Mouse (Mus musculus) left cerebral cortex, adult 18-20 months (tissue): Measurements from ENCODE around the gene Eif2b3. TPM values are rescaled to one million over a fixed set of nuclear protein-coding genes. Genes with fewer than 3 reads are reported as not detected.

Source experiments
- DNase-seq, 2 experiments: peaks; one replicate each; pipeline ENCODE4 v3.0.0; 2021 to 2022; ENCODE audit warnings: low spot score in 2 of 2, mixed read lengths in 1 of 2
- long read RNA-seq, 2 experiments: library from polyadenylated mRNA; stranded (forward); transcript quantifications; one replicate each; pipeline ENCODE4 v2.0.0; 2021
- total RNA-seq, 2 experiments: library from RNA; stranded (reverse); gene quantifications; 2 replicates each; pipeline ENCODE4 v1.2.3; 2021

The Eif2b3 gene
- 10 to 100 TPM; 18.8 to 20.6 TPM for total RNA-seq
- long read RNA-seq, experiment 1, transcript Eif2b3-203 (12 exons, 1,555 nt), result major isoform, 28 of 36 reads
- long read RNA-seq, experiment 1, partial matches to known transcripts, result 4 of 36 reads
- long read RNA-seq, experiment 1, other reads (novel, unspliced or antisense), result 4 of 36 reads
- long read RNA-seq, experiment 2, transcript Eif2b3-203 (12 exons, 1,555 nt), result major isoform, 21 of 28 reads
- long read RNA-seq, experiment 2, partial matches to known transcripts, result 3 of 28 reads
- long read RNA-seq, experiment 2, other reads (novel, unspliced or antisense), result 4 of 28 reads

DNA sequence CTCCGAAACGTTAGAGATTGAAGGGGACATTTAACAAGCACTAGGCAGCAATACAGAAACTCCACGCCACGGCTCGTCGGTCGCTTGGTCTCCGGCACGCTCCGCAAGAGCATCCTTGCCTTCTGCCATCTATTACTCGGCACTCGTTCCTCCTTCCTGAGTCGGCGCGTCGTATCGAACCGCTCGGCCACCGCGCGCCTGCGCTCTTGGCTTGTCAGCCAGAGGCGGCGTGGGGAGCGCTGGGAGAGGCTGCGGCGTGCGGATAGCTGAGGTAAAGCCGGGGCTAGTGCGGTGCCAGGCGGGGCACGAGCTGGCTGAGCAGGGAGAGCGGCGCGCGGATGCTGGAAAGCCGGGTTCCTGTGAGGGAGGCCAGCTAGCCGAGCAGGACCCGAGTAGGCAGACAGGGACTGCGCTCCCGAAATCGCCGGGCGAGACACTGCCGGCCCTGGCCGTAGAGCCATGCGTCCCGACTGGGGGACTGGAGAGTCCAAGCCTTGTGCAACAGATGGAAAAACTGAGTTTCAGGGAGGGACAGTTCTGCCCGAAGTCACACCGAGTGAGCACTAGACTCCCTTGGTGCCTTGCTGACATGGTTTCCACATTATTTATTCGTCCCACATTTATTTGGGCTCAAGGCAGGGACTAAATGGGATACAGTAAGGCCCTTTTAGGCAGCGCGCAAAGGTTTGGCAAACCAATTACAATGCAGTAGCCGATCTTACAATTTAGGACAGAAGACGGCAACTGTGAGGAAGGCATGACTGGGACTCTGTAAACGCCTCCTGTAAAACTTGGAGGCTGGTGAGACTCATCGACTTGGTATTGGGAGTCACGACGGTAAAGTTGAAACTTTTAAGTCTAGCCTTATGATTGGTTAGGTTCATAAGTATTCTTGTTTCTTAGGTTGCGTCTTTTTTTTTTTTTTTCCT, at the start of gene Eif2b3:
Eif2b3 (plus strand) TSS at position 197 of the 929 bp plus-strand sequence.
- DNase-seq, result peak; percentile 91 to 95

DNA sequence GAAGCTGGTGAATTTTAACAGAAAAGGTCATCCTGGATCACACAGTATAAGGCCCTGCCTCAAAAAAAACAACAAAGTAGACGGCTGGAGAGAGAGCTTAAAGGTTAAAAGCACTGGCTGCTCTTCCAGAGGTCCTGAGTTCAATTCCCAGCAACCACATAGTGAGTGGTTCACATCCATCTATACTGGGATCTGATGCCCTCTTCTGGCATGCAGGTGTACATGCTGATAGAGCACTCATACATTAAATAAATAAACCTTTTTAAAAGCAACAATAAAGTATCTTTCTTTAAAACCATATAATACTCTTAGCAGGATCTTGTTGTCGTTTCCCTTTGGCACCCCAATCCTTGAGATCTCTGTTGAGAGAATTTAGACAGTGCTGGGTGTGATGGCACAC, 42.7 kb upstream of the Eif2b3 start:
- DNase-seq, result no peak

DNA sequence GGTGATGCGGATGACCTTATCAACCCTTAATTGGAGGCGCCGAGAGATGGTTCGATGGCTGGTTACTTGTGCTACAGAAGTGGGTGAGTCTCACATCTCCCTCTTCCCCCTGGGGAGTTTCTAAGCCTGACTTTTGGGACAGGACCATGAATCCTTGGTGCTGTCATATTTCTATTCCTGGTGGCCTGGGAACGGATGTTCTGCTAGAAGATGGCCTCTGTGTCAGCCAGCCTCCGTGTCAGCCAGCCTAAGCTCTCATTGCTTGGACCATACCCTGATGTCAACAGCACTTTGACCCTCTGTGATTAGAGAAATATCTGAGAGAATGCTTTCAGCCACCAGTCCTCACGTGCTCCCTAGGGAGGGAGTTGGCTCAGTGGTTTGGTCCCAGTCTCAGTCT, 33.5 kb upstream of the Eif2b3 start:
- DNase-seq, result no peak

DNA sequence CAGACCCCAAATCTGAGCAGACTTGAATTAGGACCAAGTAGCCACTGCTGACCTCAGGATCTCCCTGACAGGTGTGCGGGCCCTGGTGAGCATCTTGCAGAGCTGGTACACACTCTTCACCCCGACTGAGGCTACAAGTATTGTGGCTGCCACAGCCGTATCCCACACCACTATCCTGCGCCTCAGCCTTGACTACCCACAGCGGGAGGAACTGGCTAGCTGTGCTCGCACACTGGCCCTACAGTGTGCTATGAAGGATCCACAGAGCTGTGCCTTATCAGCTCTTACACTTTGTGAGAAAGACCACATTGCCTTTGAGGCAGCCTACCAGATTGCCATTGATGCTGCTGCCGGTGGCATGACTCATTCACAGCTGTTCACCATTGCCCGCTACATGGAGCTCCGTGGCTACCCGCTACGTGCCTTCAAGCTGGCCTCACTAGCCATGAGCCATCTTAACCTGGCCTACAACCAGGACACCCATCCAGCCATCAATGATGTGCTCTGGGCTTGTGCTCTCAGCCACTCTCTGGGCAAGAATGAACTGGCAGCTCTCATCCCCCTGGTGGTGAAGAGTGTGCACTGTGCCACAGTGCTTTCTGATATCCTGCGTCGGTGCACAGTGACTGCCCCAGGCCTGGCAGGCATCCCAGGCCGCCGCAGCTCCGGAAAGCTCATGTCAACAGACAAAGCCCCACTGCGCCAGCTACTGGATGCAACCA, 32.6 kb upstream of the Eif2b3 start:
- peak; percentile 59 to 61 for DNase-seq

DNA sequence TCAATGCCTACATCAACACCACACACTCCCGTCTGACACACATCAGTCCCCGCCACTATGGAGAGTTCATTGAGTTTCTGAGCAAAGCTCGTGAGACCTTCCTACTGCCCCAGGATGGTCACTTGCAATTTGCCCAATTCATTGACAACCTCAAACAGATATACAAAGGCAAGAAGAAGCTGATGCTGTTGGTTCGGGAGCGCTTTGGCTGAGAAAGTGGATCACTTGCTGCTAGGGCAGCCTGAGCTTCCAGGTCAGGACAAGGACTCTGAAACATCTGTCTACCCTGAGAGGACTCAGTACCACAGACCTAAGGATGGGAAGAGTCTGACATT, 32.1 kb upstream of the Eif2b3 start:
- no peak for DNase-seq

DNA sequence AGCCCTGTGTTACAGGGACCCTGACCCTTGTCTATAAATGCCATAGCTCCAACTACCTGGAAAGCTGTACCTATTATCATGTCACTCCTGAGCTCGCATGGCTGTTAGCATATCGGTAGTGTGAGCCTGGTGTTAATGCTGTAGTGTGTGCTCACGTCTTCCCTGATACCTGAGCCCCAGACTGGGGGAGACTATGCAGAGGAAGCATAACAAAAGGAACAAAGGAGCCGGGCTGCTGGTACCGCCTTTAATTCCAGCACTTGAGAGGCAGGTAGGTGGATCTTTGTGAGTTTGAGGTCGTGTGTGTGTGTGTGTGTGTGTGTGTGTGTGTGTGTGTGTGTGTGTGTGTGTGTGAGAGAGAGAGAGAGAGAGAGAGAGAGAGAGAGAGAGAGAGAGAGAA, 29.5 kb upstream of the Eif2b3 start:
- DNase-seq, result no peak

DNA sequence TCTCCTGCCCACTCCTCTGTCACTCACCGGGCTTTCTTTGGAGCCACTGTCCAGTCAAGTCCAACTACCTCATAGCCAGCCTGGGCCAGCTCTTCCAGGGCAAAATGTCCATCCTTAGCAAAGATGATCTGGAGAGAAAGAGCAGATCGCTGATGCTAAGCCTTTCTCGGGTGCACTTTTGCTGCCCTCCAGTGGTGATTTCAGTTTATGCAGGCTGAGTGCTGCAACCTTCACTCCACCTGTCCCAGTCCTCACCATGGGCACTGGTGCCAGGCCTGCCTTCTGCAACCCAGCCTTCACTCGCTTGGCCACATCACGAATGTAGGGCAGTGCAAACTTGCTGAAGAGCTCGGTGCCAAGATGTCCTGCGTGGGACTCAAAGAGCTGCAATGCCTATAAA, 27.8 kb upstream of the Eif2b3 start:
- peak; percentile 84 to 87 for DNase-seq

DNA sequence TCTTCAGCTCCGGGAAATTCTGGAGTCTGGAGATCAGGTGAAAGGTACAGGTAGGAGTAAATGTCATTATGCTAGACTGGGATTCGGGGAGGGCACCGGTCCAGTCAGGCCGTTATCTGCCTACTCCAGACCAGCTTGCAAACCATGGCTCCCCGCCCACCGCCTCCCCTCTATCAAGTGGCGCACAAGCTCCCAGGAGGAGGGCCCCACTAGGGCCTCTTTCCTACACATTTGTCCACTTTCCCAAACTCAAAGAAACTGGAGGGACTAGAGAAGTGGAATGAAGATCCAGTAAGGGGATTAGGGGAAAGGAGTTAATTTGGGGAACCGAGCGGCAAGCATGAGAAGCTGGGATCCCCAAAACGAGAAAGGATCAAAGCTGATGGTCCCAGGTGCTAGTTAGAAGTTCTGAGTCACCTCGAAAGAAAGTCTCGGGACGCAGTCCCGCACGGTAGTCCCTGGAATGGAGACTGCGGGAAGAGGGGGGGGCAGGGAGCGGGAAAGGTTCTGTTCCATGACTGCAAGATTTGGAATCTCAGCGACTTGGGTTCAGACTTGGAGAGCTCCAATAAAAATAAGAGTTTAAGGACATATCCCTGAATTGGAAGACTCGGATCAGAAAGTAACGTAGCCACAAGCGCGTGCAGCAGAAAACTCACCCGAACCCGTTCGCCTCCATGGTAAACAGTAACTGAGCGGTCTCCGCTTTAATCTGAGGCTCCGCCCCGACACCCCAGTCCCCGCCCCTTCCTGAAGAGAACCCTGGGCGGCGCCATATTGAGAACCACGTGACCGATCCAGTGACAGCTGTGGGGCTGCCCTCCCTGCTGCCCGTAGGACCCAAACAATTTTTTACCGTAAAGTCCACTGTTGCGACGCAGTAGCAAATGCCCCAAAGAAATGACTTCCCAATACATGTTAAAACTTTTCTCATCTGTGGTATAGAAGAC, 25.3 kb upstream of the Eif2b3 start, which contains the start of gene Urod:
Urod (minus strand) TSS at position 742 of the 950 bp plus-strand sequence.
- DNase-seq, result peak; percentile 93 to 94

DNA sequence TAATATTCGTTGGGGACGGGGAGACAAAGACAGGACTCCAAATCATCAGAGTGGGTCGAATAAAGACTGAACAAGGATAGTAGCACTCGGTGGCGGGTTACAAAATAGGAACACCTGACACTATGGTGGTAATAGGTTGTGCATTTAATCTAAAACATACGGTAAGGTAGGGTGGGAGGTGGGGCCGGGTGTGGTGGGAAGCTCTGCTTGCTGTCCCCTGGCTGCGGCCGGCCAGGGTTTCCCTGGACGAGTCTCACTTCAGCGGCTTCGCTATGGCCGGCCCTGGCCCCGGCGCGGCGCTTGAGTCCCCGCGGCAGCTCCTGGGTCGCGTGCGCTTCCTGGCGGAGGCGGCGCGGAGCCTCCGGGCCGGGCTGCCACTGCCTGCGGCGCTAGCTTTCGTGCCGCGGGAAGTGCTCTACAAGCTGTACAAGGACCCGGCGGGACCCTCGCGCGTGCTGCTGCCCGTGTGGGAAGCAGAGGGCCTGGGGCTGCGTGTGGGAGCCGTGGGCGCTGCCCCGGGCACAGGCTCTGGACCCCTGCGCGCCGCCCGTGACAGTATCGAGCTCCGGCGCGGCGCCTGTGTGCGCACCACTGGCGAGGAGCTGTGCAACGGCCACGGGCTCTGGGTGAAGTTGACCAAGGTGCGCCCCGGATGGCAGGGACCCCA, 23.9 kb upstream of the Eif2b3 start, which contains the start of gene Hectd3:
Hectd3 (plus strand) TSS at position 187 of the 667 bp plus-strand sequence.
- DNase-seq, result peak; percentile 37 to 60

DNA sequence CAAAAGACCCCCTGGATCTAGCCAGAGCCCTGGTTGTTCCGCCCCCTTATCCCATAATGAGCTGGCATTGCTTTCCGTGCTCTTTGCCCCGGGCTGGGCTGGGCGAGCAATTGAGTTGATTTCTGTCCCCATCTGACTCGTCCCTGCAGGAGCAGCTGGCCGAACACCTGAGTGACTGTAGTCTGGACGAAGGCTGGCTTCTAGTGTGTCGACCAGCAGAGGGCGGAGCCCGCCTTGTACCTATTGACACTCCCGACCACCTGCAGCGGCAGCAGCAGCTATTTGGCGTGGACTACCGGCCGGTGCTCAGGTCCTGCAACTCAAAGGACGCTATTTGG, 23.4 kb upstream of the Eif2b3 start:
- DNase-seq, result peak in 1 of 2 experiments; percentile 27

DNA sequence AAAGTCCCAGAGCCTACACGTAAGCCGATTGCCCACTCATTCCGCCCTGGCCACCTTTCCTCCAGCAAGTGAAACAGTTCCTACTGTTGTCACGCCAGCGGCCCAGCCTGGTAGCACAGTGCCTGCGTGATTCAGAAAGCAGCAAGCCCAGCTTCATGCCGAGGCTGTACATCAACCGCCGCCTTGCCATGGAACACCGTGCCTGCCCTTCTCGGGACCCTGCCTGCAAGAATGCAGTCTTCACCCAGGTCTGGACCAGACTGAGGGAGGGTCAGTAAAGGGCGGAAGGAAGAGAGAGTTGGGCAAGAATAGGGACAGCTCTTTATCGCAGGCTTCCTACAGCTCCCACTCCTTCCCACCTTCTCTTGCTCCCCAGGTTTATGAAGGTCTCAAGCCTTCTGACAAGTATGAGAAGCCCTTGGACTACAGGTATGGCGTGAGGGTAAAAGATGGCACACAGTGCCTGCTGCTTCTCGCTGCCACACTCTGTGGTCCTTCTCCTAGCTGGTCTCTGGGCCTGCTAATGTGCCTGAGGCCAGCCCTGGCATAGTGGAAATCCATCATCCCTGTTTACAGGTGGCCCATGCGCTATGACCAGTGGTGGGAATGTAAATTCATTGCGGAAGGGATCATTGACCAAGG, 19.6 kb upstream of the Eif2b3 start:
- DNase-seq, result no peak

DNA sequence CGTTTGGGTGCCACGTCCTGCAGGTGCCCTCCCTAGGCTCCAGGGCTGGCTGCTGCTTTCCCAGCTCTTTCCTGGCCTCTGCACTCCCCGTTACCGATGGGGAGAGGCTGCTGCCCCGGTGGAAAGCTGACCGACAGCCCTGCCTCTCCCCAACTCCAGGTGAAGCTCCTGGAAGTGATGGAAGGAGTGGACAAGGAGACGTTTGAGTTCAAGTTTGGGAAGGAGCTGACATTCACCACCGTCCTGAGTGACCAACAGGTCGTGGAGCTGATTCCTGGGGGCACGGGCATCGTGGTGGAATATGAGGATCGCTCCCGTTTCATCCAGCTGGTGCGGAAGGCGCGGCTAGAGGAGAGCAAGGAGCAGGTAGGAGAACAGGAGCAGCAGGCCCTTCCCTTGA, 17.2 kb upstream of the Eif2b3 start:
- DNase-seq, result no peak

DNA sequence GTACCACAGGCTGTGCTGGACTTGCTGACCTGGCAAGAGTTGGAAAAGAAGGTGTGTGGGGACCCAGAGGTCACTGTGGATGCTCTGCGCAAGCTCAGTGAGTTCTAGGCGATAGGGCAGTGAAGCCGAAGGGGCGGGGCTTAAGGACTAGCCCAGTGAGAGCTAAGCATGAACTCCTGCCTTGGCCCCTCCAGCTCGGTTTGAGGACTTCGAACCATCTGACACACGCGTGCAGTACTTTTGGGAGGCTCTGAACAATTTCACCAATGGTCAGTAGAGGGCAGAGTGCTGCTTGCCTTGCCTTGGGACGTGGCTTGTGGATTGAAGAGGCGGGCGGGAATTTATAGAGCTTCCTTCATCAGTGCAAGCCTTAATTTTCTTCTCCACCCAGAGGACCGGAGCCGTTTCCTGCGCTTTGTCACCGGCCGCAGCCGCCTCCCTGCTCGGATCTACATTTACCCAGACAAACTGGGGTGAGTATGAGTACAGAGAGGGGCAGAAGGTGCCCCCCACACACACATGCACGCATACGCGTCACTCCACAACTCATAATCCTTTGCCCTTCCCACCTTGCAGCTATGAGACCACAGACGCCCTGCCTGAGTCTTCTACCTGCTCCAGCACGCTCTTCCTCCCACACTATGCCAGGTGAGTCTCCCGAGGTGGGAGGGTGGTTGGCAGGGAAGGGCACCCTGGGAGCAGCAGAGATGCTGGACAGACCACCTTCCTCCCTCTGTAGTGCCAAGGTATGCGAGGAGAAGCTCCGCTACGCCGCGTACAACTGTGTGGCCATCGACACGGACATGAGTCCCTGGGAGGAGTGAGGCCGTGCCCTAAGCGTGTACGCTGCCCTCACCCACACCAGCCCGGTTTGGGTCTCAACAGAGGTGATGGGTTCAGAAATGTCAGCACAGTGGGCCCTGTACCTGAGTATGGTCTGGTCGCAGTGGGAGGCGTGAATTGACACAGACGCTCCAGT, 16.4 kb upstream of the Eif2b3 start:
- DNase-seq, result peak; percentile 66 to 68

DNA sequence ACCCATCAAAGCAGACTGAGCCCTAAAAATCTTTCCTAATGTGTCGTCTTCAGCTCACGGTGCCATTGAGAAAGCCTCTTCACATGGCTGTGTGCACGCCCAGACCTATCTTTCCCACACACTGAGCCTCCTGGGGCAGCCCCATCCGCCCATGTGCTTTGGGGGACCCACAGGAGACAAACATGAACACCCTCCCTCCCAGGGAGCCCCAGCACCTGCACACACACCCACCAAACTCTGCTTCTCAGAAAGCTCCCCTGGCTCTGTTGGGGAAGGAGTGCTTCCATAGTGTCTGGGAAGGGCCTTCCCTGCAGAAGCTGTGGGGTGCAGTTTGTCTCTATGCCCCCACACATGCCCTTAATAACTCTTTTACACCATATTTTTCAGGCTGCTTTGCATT, 14.6 kb upstream of the Eif2b3 start:
- DNase-seq, result no peak

DNA sequence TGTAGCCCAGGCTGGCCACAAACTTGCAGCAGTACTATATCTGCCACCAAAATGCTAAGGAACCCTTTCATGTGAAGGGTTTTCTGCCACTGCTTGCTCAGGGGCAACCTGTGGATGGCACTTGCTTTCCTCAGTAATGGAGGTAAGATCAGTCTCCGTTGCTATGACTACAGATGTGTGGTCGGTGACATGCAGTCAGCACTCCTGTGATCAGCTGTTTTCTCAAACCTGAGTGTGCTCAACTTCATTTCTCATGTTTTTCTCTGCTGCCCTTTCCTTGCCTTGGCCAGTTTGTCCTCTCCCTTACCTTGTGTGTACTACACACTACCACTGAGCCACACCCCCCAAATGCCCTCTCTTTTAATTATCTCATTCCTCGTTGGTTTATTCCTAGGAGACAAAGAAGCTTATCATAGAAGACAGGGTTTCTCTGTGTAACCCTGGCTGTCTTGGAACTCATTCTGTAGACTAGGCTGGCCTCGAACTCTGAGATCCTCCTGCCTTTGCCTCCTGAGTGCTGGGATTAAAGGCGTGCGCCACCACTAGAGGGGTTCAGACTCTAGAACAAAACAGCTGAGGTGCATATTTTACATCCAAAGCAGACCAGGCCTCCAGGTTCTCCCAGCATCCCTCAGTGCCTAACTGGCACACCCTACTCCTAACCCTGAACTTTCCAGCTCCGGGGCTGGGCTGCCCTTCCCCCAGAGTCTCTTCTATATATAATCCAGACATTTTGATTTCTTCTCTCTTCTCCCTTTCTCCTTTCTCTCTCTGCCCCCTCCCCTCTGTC, 13.4 kb upstream of the Eif2b3 start:
- DNase-seq, result no peak

DNA sequence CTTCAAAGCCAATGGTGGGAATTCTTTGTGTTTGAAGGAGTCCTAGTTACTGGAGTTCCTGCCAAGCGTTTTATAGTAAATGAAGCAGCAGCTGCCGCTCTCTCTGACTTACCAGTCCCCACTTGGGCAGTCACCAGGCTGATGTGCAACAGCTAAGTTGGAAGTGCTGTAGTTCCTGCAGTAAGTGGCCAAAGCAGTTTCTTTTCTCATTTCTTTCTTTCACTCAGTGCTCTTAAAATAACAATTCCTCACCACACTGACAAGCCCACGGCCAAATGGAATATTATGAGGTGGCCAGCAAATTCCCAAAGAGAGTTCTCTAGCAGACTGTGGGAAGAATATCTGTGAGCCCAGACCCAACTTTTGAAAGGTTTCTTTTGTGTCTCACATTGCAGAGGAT, 12.1 kb upstream of the Eif2b3 start:
- DNase-seq, result no peak

DNA sequence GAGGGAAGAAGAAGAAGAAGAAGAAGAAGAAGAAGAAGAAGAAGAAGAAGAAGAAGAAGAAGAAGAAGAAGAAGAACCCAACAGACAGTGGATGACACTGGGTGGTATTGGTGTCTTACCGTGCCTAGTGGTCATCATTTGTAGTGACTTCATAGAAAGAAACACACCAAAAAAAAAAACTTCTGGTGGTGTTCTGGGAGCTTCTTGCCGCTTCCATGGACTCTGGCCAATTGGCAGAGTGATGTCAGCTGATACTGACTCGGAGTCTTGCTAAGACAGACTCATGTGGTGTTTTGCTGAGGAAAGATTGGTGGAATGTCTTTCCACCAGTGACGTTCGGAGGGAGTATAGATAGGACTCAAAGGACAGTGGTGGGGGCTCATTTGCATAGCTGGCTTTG, 9.0 kb upstream of the Eif2b3 start:
- DNase-seq, result no peak

DNA sequence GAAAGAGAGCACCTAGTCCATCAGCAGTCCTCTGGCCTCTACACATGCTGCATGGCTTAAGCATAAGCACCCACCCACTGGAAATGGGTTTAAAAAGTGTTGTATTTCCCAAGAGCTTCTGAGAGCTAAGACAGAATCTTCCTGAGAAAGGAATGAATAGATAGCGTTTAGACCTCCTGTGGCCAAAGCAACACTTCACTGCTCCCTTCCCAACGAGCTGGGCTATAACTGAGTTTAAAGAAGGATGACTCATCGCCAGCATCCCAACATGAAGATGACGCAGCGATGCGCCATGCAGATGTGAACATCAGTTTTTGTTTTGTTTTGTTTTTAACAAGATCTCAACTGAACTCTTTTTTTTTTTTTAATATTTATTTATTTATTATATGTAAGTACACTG, 5.6 kb upstream of the Eif2b3 start:
- no peak for DNase-seq
